Mouse (Mus musculus) cerebellum, postnatal 4 days (tissue): ENCODE results near the gene Hpcal1.

Source experiments
- DNase-seq, 2 experiments: peaks; one replicate each; pipeline ENCODE4 v3.0.0; 2022; ENCODE audit warnings: low spot score in 2 of 2, mixed read lengths in 1 of 2

Hpcal1 gene

DNA sequence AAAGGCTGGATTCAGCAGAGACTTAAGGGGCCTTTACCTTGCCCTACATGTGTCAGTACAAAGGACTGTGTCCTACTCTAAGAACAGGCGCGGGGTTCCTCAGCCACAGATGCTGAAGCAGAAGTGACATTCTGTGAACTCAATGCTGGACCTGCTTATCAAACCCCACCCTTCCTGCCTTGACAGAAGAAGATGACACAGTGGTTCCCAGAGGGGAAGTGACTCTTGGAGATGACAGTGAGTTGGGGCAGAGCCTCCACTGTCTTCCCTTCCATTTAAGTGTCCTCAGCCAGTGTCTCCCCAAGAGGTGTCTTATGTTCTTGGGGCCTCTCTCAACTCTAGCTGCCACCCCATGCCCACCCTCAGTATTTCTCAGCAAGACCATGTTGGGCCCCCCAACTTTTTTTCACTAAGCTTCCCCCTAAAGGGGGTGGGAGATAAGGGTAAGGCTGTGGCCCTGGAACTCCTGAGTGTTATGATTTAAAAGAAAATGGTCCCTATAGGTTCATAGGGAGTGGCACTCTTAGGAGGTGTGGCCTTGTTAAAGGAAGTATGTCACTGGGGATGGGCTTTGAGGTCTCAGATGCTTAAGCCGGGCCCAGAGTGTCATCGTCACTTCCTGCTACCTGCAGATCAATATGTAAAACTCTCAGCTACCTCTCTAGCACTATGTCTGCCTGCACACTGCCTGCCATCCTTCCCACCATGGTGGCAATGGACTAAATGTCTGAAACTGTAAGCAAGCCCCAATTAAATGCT lies 25.2 kb downstream of the Hpcal1 start:
- DNase-seq = no peak

DNA sequence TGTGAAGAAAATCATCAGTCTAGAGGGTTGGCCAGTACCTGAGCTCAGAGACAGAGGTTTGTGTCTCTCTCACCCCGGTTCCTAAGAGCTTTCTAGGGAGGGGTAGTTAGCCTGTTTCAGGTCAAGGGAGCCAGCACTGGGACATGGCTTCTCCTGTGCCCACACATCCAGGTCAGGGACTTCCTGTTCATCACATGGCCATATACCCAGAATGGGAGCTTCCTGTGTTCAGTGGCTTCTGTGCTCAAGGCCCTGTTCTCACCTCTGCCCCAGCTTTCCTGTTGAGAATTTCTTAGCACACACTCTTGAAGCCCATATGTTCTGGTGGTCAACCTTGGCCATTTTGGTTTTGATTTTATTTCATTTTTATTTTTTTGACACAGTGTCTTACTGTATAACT lies 26.6 kb downstream of the Hpcal1 start:
- no peak for DNase-seq

DNA sequence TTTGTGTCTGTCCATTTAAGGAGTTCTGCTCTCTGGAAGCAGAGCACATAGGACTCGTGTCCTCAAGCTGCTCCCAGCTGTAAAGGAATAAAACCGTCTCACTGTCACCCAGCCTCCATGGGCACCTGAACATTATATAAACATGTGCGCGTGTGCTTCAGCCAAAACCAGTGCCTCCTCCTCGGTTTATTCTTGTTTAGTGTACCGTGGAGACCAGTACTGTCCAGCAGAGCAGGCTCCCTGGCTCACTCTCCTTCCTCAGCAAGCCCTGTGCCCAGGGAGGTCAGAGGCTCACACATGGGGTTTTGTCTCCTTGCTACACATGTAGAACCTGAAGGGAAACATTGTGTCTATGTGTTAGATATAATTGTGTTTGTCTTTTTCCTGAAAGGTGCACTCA lies 27.5 kb downstream of the Hpcal1 start:
- no peak for DNase-seq

DNA sequence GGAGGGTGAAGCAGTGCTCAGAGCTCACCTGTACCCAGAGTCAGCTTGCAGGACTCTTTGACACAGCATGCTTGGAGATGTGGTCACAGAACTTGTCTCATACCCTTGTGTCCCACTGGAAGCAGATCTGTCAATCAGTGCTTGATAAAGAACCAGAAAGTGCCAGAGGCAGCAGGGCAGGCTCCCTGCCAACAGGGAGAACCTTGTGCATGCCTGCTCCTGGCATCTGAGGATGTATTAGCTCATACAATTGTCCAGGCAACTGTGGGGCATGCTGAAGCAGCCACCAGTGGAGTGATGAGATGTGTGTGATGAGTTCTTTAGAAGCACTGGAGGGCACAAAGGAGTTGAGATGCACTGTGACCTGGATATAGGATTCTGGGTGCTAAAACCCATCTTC lies 30.4 kb downstream of the Hpcal1 start:
- peak in 1 of 2 experiments; percentile 26 for DNase-seq

DNA sequence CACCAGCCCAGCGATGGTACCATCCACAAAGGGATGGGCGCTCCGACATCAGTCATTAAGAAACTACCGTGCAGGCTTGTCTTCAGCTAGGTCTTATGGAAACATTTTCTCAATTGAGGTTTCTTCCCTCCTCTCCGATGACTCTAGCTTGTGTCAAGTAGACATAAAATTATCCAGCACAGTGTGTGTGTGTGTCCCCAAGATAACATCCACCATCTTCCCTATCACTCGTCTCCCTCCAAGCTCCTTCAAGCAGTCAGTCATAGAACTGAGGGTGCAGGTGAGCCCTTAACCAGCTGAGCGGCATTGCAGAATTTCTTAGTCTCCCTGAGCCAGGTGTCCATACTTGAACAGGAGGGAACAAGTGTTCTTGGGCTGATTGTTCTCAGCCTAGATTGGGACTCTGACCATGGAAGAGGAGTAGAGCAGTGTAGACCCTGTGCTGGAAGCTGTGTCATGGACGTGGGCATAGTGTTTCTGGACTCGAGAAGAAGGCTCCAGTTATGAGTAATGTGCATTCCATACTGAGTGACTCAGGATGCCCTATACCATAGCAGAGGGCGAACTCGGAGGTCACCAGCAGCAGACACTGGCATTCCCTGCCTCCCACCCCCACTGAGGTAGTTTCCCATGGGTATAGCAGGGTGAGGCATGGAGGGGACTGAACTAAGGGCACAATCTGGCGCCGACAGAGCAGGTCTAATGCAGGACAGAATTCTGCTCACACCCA lies 32.0 kb downstream of the Hpcal1 start:
- DNase-seq = no peak

DNA sequence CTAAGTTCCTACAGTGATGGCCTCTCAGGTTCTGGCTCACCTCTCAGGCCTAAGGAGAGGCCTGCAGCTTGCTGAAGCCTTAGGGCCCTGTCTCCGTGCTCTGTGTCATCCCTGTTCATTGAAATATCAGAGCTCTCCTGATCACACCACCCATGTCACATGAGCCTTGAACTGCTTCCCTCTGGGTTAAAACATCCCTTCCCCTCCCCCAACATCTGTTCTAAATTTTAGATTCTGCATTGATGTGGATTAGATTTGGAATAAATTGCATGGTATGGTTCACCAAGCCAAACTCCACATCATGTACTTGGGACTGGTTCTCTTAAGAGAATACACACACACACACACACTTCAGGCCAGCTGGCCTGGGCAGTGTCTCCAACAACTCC lies 32.5 kb downstream of the Hpcal1 start:
- DNase-seq = no peak

DNA sequence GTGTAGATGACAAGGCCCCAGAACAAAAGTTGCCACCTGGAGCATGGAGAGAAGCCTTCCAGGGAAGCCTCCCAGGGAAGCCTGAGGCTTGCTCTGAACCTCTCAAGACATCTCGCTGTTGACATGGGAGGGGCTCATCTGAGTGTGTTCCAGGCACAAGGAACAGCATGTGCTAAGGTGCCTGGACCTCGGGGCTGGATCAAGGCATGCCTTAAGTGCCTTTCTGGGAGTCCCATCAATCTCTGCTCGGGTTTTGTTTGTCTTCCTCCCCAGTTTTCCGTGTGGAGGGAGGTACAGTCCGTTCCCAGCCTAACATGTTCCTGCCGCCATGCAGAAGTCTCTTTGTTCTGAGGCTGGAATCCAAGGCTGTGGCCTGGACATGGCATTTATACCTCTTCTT lies 33.3 kb downstream of the Hpcal1 start:
- no peak for DNase-seq

DNA sequence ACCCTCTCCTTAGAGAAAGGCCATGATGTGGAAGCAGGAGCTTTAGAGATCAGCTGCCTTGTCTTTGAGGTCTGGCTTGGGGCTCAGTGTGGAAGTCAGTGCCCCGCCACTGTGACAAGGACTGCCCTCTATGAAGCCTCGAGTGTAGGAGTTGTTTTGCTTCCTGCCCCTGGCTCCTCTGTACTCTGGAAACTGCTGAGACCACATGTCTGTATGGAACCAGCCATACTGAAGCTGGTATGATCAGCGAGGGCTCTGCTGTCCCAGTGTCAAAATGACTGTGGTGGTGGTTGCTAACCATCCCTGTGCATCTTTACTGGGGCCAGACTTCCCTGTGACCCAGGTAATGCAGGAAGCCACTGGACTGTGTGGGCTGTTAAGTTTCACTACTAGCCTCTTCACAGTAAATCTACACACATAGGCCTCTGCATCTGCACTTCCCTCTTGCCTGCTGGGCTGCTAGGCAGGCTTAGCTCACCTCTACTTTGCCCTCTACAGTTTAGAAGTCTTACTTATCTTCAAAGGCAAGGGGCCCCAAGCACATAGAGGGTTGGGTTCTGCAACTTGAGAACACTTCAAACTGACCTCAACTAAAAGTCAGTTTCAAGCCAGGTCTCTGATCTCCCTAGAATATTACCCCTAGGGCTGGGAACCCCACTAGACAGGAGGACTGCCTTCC lies 33.9 kb downstream of the Hpcal1 start:
- DNase-seq = no peak

DNA sequence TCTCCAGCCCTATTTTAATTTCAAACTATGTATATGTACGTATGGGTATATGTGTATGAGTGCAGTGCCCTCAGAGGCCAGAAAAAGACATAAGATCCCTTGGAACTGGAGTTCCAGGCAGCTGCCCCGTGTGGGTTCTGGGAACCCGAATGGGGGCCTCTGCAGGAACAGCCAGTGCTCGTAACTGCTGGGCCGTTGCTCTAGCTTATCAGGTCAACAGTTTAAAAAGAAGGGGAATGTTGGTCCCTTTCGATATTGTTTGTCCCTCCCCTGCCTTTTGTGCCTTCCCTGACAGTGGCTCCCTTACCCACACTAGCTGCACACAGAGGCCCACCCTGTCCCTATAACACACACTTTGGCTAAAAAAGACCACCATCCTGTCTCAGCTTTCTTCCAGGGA lies 34.9 kb downstream of the Hpcal1 start:
- no peak for DNase-seq

DNA sequence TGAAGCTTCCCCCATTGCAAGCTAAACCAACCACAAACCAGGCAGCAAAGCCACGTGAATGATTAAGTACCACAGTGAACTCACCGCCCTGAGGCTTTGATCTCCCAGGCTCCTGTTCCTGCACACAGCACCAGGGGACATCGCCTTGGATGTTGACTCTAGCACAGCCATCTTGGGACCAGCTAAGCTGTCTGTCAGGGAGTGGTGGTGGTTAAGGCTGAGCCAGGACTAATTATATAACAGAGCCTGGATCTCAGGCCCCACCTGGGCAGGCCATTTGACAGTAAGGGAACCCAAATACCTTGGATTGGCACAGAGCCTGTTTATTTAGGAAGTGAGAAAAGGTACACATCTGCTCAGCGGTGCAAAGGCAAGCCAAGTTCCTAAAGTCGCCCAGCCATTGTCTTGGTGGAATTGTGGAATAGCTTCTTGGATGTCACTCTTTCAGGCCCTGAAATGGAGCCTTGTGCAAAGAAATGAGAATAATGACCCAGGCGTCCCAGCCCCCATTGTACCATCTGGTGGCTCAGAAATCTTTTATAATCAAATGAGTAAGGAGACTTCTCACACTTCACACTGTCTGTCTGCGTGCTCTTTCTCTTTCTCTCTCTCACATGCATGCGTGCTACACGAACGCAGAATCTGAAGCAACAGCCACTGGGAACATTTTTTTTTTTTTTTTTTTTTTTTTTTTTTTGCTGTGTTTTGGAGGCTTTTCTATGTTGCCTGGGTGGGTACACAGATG lies 36.1 kb downstream of the Hpcal1 start:
- DNase-seq = no peak

DNA sequence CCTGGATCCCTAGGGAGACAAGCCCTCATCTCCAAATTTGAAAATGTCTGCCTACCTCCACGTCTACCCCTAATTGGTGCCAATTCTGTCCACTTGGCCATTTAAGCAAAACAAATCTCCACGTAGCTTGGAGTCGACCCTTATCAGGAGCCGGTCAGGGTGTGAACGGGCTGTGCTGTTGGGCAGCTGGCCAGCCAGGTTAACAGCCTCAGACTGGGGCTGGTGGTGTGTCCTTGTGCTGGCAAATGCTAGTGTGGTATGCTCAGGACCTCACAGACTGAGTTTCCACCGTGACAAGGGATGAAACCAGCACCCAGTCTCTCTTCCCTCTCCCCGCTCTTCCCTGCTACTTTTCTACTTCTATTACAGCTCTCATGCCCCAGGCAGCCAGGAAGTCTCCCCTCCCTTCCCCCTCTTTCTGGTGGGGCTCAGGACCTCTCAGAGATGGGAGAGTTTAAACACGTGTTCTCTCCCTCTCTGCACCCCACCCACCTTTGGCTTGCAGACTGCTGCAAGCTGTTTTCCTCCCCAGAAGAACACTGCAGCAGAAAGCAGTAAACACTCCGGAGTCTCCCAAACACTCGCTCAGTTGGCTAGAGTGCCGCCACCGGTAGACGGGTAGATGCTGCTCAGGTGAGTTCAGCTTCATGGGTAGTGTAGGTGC lies 37.2 kb downstream of the Hpcal1 start:
- DNase-seq = no peak

DNA sequence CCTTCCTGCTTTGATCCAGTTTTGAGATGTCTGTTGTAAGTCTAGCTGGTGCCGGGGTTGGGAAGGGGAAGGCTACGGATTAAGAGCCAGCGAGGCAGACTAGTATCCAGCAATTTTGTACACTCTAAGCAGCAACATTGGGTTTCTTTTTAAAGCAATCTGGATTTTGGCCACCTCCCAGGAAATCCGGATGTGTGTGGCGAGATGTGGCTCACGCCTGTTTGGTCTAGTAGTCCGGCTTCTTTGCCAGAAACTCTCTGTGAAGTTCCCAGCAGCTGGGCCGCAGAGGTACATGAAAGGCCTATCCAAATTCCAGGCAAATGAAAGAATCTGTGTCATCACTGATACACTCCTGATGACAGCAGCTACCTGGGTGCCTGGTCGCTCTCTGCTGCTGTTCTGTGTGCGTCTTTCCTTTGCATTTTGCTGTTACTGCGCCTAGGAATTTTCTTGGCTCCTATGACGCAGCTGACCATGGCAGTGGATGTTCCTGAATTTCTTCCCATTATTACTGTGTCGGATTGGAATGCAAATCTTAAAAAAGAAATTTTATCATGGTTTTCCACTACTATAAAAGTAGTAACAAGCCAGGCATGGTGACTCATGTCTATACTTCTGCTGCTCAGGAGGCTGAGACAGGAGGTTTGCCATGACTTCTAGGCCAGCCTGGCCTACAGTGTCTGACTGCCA lies 38.7 kb downstream of the Hpcal1 start:
- DNase-seq = no peak

DNA sequence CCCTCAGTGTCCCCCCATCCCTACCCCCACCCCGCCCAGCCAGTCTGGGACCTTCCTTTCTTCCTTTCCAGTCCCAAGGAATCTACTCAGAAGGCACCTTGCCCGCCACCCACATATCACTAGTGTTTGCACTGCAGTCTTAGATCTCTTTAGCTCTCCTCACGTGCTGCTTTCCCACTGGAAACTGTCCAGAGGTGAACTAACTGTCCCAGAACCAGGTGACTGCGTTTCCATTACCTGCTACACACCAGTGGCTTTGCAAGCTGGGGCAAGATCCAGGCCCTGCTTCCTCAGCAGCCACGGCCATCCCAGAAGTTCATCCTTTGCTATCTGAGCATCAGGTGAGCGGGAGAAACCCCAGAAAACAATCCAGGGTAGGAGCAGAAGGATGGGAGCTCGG lies 41.4 kb downstream of the Hpcal1 start:
- no peak for DNase-seq

DNA sequence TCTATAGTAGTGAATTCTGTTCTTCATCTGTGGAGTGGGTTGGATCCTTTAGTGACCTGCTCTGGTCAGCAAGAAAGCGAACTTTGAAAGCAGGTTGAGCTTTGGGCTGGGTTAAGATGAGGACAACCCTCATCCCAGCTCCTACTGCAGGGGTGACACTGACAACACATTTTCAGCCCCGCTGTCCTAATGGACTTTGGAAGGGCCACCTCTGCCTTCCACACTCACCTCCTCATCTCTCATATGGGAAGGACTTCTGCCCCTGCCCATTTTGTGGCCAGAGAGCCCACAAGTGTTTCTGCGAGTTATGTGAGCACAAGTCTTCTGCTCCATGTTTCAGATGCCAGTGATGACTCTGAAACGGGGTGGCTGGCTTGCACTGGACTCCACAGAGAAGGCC lies 41.9 kb downstream of the Hpcal1 start:
- no peak for DNase-seq

DNA sequence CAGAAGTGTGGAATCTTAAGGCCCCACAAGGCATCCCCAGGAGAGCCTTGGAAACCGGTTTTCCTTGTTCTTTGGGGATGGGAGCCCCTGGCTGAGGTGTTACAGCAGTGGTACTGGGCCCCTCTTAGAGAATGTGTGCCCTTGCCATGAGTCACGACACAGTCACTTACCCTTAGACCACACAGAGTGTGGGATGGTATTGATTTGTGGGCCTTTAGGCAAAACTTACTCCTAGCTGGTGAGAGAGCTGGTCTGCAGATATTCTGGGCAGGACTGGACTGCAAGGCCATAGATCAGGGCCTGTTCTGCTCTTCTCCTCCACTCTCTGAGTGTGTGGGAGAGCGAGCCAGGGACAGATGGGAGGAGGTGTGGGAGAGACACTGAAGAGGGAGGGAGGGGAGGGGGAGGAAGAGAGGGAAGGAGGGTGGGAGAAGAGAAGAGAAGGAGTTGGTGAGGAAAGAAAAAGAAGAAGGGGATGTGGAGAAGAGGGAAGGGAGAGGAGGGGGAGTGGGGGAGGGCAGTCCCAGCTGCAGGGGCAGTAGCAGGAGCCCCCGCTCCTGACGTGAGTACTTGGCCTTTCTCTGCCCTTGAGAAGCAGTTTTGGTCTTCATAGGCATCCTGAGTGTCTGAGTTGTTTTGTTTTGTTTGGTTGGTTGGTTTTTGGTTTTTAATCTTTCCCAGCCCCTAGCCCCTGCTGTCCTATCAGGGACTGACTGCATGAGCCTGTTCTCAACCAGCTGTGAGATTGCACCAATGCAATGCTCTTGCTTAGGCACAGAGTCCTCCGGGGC lies 42.7 kb downstream of the Hpcal1 start:
- DNase-seq = no peak

DNA sequence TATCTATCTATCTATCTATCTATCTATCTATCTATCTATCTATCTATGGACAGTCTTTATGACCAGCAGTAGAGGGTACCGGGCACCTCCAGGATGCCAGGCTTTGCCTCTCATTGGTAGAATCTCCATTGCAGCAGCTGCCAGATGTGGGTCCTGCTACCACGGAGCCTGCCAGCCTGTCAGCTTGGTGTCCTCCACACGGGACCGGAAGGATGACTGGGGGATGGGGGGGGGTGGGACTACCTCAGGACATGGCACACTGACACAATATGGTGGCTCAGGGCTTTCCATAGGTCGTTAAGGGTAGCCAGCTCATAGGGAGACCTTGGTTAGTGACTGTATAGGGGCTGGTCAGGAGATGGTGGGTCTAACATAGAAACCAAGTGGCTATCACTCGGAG lies 45.7 kb downstream of the Hpcal1 start:
- DNase-seq = no peak

DNA sequence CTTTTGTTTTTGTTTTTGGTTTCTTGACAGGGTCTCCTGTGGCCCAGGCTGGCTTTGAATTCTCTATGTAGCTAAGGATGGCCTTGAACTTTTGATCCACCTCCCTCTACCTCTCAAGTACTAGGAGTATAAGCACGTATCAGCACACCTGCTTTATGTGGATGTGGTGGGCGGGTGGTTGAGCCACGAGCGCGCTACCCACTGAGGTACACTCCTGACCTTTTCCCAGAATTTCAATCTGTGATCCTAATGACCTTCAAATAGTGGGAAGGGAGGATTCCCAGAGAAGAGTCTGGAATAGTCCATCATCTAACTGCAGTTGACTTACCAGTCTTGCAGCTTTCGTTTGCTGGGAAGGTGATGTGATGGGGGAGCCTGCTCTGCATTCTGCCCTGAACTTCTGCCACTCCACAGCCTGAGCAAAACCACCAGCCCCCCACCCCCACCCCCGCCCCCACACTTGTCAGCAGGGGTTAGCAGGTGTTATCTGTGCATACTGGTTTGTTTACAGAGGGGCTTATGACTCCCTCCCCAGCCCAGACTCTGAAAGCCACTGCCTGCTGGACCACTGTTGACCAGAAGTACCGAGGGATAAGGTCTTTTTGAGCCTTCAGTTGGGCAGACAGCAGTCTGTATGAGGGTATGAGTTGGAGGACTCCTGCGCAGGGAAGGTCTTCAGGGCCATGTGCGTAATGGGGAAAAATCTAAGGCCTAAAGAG lies 46.4 kb downstream of the Hpcal1 start:
- no peak for DNase-seq

DNA sequence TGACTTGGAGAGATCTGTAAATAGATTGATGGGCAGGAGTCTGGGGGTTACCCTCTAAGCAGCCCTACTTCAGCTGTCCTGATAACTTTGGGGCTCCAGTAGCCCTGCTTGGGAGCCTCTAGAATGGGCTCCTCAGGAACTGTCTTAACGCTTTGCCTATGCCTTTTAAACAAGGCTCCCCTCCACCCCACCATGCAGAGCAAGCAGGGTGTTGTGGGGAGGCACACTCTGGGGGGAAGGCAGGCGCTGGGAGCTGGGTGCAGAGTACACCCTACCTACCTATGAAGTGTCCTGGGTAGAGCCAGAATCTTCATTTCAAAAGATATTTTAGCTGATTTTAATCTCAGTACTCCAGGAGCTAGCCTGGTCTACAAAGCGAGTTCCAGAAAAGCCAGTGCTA lies 47.2 kb downstream of the Hpcal1 start:
- DNase-seq = no peak

DNA sequence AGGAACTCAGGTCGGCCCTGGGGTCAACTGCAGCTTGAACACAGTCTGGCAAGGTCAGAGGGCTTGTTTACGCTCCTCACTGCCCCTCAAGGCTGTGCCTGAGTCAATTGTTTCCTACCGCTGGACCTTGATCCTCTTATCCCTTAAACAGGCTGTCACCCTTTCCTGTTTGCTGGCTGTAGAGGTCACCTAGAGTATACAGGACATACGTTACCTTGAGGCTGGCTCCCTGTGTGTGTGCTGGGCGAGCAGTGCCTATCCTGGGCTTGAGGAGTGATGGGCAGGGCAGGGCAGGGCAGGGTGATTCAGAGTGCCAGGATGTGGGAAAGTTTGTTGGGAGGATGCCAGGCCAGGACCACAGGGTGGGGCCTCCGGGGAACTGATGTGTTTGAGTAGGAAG lies 47.8 kb downstream of the Hpcal1 start:
- no peak for DNase-seq

DNA sequence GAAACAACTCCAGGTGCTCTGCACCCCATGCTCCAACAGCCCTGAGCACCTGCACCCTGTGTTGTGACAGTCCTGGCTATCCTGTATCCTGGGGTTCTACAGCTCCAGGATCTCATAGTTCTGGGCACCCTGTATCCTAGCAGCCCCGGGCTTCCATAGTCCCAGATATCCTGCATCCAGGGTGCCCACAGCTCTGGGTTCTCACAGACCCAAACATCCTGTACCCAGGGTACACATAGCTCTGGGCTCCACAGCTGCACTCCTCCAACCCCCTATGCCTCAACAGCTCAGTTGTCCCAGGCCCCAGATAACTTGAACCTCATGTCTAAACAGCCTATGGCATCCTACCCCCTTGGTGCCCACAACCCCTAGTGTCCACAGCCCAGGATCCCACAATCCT lies 49.6 kb downstream of the Hpcal1 start:
- DNase-seq = no peak
